Mouse (Mus musculus): ENCODE data around the gene Tepsin.

GRCm38 (mm10) chr11:120071731-120072320, 26.7 kb downstream of the Tepsin start:
- TF ChIP-seq CTCF (IDR thresholded peaks at IDR 0.05; ENCODE audit: low read depth): no peak
- no peak for TF ChIP-seq EP300 (IDR thresholded peaks at IDR 0.05; ENCODE audit: low read depth)

Measured in heart, postnatal 0 days (tissue).